Mouse (Mus musculus) urinary bladder, postnatal 10 days (tissue): ENCODE measurements around the gene Isca1.
A peak's percentile ranks its signal among the peaks of the same experiment; 100 is the strongest.
"Not testable (repeated sequence)": the region's sequence is repeated elsewhere in the genome, so short reads cannot be mapped to it uniquely, and the experiment has no call there.

Source experiments
- DNase-seq: peaks from one replicate; pipeline ENCODE4 v3.0.0; 2022; ENCODE audit warnings: low spot score

The Isca1 gene

GRCm38 (mm10) chr13:59769296-59770163 lies at the start of gene Isca1:
Isca1 (minus strand) TSS chr13:59769810.
- DNase-seq: peak; percentile 98

DNA sequence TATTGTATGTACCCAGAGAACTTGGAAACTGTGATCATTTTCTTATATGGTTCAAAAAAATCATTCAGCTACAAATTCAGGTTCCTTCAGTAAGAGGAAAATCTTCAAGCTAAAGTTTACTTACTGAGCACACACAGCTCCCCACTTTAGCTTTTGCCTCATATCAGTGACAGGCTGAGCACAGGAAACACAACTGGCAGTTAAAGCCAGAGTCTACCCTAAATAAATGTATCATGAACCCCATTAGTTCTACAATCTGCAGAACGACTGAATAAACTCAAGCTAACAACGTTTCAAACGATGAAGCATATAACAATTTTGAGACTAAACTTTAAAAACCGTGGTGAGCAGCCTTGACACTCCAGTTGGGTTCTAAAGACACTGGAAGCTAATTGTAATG lies 47.7 kb upstream of the Isca1 start:
- no peak for DNase-seq

DNA sequence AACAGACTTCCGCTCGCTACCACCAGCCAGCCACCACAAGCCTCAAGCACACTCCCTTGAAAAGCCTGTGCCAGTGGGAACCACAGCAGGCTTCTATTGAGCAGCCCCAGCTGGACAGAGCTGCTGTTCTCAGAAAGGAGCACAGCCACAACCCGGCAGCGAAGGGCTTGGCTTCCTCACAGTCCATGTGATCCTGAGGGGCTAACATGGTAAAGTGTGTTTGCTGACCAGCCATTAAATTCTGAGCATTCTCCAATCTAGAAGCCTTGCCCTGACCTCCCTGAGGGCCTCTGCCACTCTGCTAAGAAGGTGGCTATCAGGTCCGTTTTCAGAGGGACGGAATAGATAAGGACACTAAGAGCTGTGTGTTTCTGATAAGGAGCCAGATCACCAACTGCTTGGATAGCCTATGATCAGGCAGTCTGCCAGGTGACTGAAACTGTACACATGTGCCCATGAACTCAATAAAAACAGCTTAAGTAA lies 44.5 kb upstream of the Isca1 start:
- DNase-seq: no peak

- DNase-seq: no peak
Measured at GRCm38 (mm10) chr13:59811581-59811980, 42.0 kb upstream of the Isca1 start.

DNA sequence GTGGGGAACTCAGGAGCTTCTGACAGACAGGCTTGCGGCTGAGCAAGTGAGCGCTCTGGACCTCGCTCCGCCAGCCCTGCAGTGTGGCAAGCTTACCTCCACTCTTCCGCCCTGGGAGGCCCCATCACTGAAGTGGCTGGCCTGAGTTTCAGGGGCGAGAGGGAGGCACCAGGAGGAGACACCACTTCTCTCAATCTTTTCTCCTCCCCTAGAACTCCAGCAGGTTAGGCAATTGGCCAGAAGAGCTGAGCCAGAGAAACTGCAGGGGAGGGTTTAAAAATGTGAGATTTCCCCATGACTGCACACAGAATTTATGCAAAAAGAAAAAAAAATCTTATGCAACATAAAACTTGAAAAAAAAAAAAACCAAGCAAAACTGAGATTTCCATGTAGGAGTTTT lies 31.4 kb upstream of the Isca1 start:
- DNase-seq: no peak

DNA sequence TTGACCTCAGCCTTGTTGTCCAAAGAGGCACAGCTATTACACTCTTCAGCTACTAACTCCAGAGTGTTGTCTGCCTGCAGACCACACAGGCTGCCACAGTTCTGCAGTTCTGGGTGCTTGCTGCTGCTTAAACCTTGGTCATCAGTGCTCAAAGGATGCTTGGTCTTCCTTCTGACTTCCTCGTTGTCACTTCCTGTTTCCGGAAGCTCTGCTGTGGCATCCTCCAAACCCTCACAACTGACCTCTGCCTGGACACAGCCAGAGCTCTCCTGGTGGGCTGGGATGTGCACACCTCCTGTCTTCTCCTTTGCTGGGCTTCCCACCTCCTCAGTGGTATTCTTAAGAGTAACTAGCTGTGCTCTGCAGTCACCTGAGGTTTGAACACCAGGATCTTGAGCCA lies 30.5 kb upstream of the Isca1 start:
- no peak for DNase-seq

GRCm38 (mm10) chr13:59798306-59798705 lies 28.7 kb upstream of the Isca1 start:
- DNase-seq: no peak

- no peak for DNase-seq
Measured at GRCm38 (mm10) chr13:59796466-59796848, 26.8 kb upstream of the Isca1 start.

DNA sequence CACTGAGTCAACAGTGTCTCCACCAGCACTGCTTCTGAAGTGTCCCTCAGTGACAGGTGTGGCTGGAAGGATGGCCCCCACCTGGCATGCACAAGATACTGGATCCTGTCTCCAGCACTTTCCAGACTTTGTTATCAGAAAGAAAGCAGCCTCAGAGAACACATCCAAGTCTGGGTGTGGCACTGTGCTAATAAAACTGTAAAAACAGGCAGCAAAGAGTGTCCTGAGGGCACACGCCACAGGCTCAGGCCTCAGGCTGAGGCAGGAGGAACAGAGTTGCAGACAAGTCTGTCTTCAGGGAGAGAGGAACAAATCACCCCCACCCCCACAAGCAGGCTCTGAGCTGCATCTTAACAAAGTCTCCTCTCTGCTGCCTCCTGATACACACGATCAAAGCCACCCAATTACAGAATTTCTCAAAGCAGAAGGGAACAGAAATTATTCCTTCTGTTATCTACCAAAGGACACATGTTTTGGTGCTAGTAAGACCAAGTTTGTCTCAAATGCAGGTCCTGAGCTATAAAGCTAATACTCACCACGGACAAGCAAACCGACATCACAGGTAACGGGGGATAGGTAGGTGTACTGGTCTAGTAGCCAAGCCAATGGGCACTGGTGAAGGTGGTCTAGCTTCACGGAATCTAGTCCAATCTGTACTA lies 26.3 kb upstream of the Isca1 start:
- no peak for DNase-seq

GRCm38 (mm10) chr13:59794786-59795185 lies 25.2 kb upstream of the Isca1 start:
- DNase-seq: no peak

- no peak for DNase-seq
Measured at GRCm38 (mm10) chr13:59782145-59782544, 12.5 kb upstream of the Isca1 start, which contains the start of gene Gm49354. Gm49354 (minus strand) TSS chr13:59782245.

DNA sequence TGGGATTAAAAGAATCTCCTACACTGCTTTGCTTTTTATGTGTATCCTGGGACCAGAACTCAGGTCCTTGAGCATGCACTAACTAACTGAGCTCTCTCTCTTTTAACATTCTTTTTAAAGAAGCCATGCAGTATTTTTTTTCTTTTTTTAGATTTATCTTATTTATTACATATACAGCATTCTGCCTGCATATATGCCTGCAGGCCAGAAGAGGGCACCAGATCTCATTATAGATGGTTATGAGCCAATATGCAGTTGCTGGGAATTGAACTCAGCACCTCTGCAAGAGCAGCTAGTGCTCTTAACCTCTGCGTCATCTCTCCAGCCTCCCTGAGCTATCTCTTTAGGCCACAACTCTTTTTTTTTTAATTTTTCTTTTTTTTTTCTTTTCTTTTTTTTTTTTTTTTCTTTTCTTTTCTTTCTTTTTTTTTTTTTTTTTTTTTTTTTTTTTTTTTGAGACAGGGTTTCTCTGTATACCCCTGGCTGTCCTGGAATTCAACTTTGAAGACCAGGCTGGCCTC lies 10.2 kb upstream of the Isca1 start:
- DNase-seq: not testable (repeated sequence)

DNA sequence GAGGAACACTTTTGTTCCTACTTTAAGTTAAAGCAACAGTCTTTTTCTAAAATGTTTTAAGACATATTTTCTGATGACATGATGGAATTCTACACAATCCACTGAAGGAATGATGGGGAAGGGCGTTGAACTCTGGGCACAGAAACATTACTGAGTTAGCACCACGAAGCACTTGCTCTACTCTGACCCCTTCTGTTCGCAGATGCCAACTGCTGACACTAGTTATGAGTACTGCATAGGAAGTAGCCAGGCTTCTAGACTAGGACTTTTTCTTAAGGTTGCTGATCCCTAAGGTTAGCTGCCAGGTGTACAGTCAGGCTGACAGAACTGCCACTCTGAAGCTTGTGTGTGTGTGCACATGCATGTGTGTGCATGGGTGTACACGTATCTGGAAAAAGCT lies 9.6 kb upstream of the Isca1 start:
- no peak for DNase-seq

- DNase-seq: no peak
Measured at GRCm38 (mm10) chr13:59775168-59775567, 5.6 kb upstream of the Isca1 start.

GRCm38 (mm10) chr13:59771257-59771656 lies 1.6 kb upstream of the Isca1 start:
- DNase-seq: peak; percentile 26

- no peak for DNase-seq
Measured at GRCm38 (mm10) chr13:59770847-59771246, 1.2 kb upstream of the Isca1 start.

- peak; percentile 37 for DNase-seq
Measured at GRCm38 (mm10) chr13:59770164-59770562, 553 bp upstream of the Isca1 start.

GRCm38 (mm10) chr13:59768531-59768930 lies 1.1 kb downstream of the Isca1 start:
- no peak for DNase-seq

DNA sequence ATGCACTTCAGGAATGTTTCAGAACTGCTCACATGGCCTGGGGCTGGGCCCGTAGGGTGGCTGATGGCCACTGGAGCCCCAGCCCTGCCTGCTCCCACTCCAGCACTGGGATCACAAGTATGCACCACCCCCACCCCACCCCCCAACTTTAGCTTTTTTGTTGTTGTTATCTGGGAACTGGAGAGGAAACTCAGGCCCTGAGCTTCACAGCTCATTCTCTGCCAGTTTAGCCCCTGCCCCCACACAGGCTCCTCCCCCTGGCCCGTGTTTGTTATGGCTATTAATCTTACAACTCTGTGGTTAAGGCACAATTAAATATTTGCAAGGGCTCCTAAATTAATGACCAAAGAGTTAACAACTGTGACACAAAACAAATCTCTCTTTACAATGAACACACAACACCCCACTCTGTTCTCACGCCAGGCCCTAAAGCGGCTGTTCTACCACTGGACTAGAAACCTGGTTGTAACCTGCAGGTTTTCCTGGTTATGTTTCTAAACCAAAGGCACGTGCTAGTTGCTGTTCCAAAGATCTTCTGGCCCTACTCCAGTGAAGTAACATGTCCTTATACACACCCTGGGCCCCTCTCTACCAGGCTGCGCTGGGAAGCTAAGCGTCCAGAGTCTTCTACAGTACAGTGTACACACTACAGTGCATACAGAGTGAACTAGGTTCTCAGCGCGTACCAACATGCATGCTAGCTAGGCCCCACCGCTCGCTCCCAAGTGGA lies 2.7 kb downstream of the Isca1 start:
- DNase-seq: no peak

DNA sequence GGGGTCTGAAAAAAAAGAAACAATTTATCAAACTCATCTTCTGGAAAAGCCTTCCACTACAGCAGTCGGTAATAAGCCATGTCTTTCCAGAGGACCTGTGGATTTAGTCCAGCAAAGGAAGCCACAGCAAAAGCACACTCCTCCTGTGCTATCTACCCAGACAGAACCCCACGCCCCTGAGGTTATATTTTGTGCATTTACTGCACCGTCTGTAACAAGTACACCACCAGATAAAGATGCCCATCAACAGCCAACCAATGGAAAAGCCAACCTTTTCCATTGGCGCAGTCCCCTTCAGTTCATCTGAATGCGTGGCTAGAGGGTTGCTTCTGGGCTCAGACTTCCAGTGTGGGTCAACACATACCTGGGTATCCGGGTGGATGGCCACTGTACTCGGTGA lies 6.8 kb downstream of the Isca1 start:
- no peak for DNase-seq

GRCm38 (mm10) chr13:59756906-59757305 lies 12.7 kb downstream of the Isca1 start:
- no peak for DNase-seq

- no peak for DNase-seq
Measured at GRCm38 (mm10) chr13:59750310-59750709, 19.3 kb downstream of the Isca1 start.
